Mouse (Mus musculus): ENCODE measurements around the gene Fam168a. TPM values are rescaled to one million over a fixed set of nuclear protein-coding genes. Genes with fewer than 3 reads are reported as not detected.

Fam168a gene
- polyA plus RNA-seq, 1 experiment from 2014 or later, result 29.3 TPM

- Histone ChIP-seq H3K9me3 (replicated peaks) (no peaks in the 10 kb centered on the region), H3K4me3 (no peak overlapping the region), H3K36me3 (no peaks in the 10 kb centered on the region), H3K4me1 (no peaks in the 10 kb centered on the region), H3K27me3 (ENCODE audit: low read depth, poor library complexity, severe bottlenecking) (no peaks in the 10 kb centered on the region), H3K27ac (replicated peaks) (no peak overlapping the region)
- WGBS, result 58% methylated on average over 5 of the region's 5 CpGs
- no peak for DNase-seq (ENCODE audit: low spot score)
These were observed 25.3 kb upstream of the Fam168a start for GRCm38 (mm10) chr7:100681132-100681531.

DNA sequence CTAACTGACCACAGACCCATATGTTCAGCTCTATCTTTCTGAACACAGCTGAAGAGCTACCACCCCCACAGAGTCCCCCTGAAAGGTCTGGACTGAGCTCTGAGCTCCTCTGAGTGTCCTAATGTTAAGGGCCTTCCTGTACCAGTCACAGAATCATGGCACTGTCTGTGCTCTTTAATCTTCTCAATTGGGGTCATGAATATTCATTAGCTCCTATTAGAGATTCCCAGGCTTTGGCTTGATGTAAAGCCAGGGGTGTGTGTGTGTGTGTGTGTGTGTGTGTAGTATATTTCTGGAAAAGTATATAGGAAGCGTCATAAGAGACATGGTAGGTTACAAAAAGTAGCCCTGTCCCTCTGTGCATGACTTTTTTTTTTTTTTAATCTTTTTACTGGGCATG lies 23.2 kb upstream of the Fam168a start:
- Histone ChIP-seq H3K9me3 (replicated peaks) (no peaks in the 10 kb centered on the region), H3K4me1 (no peaks in the 10 kb centered on the region), H3K27me3 (ENCODE audit: low read depth, poor library complexity, severe bottlenecking) (no peaks in the 10 kb centered on the region), H3K4me3 (no peak overlapping the region), H3K36me3 (no peaks in the 10 kb centered on the region), H3K27ac (replicated peaks) (no peak overlapping the region)
- 94% methylated on average over 1 of the region's 1 CpGs for WGBS
- no peak for DNase-seq (ENCODE audit: low spot score)

DNA sequence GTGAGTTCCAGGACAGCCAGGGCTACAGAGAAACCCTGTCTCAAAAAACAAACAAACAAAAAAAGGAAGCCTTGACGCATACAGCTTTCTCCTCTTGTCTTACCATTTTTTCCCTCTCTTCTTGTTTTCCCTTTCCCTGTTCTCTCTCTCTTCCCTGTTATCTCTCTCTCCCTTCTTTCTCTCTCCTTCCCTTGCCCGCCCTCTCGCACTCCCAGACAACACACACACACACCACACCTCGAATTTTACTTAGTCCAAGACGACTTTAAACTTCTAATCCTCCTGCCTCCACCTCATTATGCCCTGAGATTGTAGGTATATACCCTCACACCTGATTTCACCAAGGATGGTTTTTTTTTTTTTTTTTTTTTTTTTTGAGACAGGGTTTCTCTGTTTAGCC lies 22.4 kb upstream of the Fam168a start:
- Histone ChIP-seq H3K27ac (replicated peaks) (no peak overlapping the region), H3K9me3 (replicated peaks) (no peaks in the 10 kb centered on the region), H3K27me3 (ENCODE audit: low read depth, poor library complexity, severe bottlenecking) (no peaks in the 10 kb centered on the region), H3K4me3 (no peak overlapping the region), H3K36me3 (no peaks in the 10 kb centered on the region), H3K4me1 (no peaks in the 10 kb centered on the region)
- no peak for DNase-seq (ENCODE audit: low spot score)
- 78% methylated on average over 5 of the region's 5 CpGs for WGBS

GRCm38 (mm10) chr7:100684538-100684937 lies 21.9 kb upstream of the Fam168a start:
- no peak overlapping the region for H3K4me3 ChIP-seq
- no peaks in the 10 kb centered on the region for H3K27me3 ChIP-seq (ENCODE audit: low read depth, poor library complexity, severe bottlenecking)
- 65% methylated on average over 7 of the region's 7 CpGs for WGBS
- H3K9me3 ChIP-seq (replicated peaks), result no peaks in the 10 kb centered on the region
- no peaks in the 10 kb centered on the region for H3K36me3 ChIP-seq
- DNase-seq (ENCODE audit: low spot score), result peak; percentile 42
- H3K27ac ChIP-seq (replicated peaks), result no peak overlapping the region
- no peaks in the 10 kb centered on the region for H3K4me1 ChIP-seq

- Histone ChIP-seq H3K4me3 (no peak overlapping the region), H3K27me3 (ENCODE audit: low read depth, poor library complexity, severe bottlenecking) (no peaks in the 10 kb centered on the region), H3K9me3 (replicated peaks) (no peaks in the 10 kb centered on the region), H3K27ac (replicated peaks) (no peak overlapping the region), H3K4me1 (no peaks in the 10 kb centered on the region), H3K36me3 (no peaks in the 10 kb centered on the region)
- DNase-seq (ENCODE audit: low spot score), result peak; percentile 76
- 43% methylated on average over 13 of the region's 13 CpGs for WGBS
These were observed 21.1 kb upstream of the Fam168a start for GRCm38 (mm10) chr7:100685061-100686030.

DNA sequence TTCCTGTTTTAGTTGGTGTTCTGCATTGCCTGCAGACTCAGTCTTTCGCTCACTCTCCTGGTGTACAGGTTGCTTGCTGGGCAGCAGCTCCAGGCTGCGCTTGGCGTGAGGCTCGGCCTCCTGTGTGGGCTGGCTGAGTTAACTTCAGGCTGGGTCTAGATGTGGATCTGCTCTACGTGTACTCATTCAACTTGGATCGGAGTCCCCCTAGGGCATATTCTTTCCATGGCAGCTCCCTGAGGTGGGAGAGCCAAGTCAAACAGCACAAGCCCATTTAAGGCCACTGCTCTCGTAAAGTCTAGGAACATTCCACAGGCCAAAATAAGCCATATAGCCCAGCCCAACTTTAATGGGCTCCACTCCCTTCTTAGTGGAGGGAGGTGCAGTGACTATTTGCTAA lies 18.0 kb upstream of the Fam168a start:
- Histone ChIP-seq H3K27ac (replicated peaks) (no peak overlapping the region), H3K4me1 (no peaks in the 10 kb centered on the region), H3K4me3 (no peak overlapping the region), H3K9me3 (replicated peaks) (no peaks in the 10 kb centered on the region), H3K27me3 (ENCODE audit: low read depth, poor library complexity, severe bottlenecking) (no peaks in the 10 kb centered on the region), H3K36me3 (no peaks in the 10 kb centered on the region)
- 91% methylated on average over 7 of the region's 7 CpGs for WGBS
- no peak for DNase-seq (ENCODE audit: low spot score)

DNA sequence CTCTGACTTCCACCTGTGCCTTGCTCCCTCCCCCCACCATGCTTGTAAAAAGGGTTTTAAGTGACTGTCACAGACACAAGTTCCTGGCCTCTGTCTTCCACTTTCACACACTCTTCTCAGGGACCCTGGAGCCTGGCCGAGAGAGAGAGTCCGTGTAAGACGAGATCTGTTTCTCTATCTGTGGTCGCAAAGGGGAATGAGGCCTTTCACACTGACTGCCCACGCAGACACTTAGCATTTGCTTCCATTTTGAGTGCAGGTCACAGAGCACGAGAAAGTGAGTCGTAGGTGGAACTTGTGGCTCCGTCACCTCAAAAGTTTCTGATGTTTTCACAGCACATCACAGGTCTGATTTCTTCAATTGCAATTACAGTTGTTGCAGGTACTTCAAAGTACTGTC lies 13.2 kb upstream of the Fam168a start:
- H3K4me1 ChIP-seq, result no peaks in the 10 kb centered on the region
- H3K9me3 ChIP-seq (replicated peaks), result no peaks in the 10 kb centered on the region
- H3K27ac ChIP-seq (replicated peaks), result no peak overlapping the region
- H3K27me3 ChIP-seq (ENCODE audit: low read depth, poor library complexity, severe bottlenecking), result no peaks in the 10 kb centered on the region
- no peak for DNase-seq (ENCODE audit: low spot score)
- WGBS, result 77% methylated on average over 8 of the region's 8 CpGs
- no peaks in the 10 kb centered on the region for H3K36me3 ChIP-seq
- H3K4me3 ChIP-seq, result no peak overlapping the region

DNA sequence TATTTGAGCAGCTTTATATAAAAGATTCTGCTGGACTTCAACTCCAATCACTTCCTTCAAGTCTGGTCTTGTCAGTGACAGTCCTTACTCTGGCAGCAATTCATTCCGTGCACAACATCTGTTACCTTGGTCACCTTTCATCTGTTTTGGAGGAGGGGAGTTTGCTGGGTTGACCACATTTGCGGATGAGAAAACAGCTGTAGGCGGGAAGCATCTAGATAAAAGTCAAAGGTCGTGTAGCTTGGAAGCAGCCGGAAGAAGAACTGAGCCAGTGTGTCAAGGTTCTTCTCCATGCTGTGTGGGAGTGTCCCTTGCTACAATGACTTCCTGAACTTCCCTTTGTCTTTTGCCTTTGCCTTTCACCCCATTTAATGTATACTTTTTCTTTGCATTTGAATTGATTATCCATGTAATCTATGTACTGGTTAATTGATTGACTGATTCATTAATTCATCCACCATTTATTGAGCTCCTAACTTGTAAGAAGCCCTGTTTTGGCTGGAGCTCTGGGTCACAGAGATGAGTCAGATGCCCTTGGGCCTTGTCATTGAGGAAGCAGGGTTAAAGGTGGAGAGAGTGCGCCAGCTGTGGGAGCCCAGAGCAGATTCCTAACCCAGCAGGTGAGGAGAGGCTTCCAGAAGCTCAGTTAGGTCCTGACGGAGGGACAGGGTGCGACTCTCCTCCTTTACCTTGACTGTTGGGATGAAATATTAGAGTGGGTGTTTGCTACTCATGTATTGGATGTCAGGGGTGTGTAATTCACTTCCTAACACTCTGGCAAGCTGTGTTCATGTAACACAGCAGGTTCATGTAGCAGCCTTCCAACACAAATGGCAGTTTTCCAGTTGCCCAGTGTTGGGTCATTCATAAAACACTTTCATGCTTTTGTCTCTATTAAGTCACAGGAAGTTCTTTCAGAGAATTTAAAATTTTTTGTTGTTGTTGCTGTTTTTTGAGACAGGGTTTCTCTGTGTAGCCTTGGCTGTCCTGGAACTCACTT lies 6.4 kb upstream of the Fam168a start:
- no peak for DNase-seq (ENCODE audit: low spot score)
- Histone ChIP-seq H3K4me1 (peaks cover 14% of the 10 kb centered on the region; the same call in 1 of the 2 replicates), H3K27me3 (ENCODE audit: low read depth, poor library complexity, severe bottlenecking) (no peaks in the 10 kb centered on the region), H3K36me3 (no peaks in the 10 kb centered on the region), H3K4me3 (no peak overlapping the region), H3K27ac (replicated peaks) (no peak overlapping the region), H3K9me3 (replicated peaks) (no peaks in the 10 kb centered on the region)
- 59% methylated on average over 8 of the region's 8 CpGs for WGBS

DNA sequence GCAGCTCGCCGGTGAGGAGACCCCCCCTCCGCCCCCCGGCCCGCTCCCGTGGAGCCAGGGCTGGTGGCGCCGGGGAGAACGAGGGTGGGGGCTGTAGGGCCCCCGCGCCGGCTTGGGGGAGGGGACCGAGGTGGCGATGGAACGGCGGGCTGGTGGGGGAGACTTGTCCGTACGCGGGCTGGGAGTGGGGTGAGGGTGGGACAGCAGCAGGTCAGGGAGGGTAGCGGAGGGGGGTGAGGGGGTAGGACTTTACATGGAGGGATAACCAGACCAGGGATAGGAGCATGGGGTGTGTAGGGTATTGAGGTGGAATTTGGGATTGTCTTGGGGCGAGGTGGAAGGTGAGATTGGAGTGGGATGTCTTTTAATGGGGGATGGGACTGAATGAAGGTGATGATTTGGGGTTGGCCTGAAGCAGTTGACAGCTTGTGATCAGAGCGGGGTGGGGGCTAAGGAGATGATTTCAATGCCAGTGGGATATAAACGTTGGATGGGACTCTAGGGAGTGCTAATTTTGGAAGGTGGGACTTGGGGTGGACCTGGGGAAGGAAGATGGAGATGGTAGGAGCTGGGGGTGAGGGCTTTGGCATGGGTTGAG lies 547 bp downstream of the Fam168a start:
- DNase-seq (ENCODE audit: low spot score), result no peak
- peaks cover 30% of the 10 kb centered on the region for H3K4me1 ChIP-seq
- under 1% methylated on average over 23 of the region's 23 CpGs for WGBS

DNA sequence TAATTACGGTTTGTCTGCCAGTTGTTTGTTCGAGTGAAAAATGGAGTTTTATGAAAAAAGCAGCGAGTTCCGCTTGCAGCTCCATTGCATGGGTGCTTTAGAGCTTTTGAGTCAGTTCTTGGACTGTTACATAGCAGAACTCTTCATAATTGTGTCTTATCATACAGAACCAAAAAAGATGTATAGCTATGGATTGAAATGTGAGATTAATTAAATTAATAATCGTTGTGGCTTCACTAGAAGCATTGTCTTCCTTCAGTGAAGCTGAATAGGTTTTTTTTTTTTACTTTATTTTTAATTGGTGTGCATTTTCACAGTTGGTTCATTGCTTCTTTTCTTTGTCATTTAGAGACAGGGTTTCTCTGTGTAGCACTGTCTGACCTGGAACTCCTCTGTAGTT lies 12.3 kb downstream of the Fam168a start:
- DNase-seq (ENCODE audit: low spot score), result no peak
- Histone ChIP-seq H3K27ac (replicated peaks) (no peak overlapping the region), H3K9me3 (replicated peaks) (no peaks in the 10 kb centered on the region), H3K4me3 (no peak overlapping the region), H3K4me1 (peaks cover 24% of the 10 kb centered on the region), H3K27me3 (ENCODE audit: low read depth, poor library complexity, severe bottlenecking) (no peaks in the 10 kb centered on the region), H3K36me3 (0 out of 2 replicates have a peak, but pooled peaks cover 6% of the 10 kb centered on the region)
- 96% methylated on average over 5 of the region's 5 CpGs for WGBS

More for the DNA sequence above, 547 bp downstream of the Fam168a start:
- no peaks in the 10 kb centered on the region for H3K9me3 ChIP-seq (replicated peaks)
- H3K36me3 ChIP-seq, result no peaks in the 10 kb centered on the region
- peak overlapping the region; percentile 99 for H3K27ac ChIP-seq (replicated peaks)
- no peaks in the 10 kb centered on the region for H3K27me3 ChIP-seq (ENCODE audit: low read depth, poor library complexity, severe bottlenecking)
- peak overlapping the region; percentile 93 for H3K4me3 ChIP-seq

DNA sequence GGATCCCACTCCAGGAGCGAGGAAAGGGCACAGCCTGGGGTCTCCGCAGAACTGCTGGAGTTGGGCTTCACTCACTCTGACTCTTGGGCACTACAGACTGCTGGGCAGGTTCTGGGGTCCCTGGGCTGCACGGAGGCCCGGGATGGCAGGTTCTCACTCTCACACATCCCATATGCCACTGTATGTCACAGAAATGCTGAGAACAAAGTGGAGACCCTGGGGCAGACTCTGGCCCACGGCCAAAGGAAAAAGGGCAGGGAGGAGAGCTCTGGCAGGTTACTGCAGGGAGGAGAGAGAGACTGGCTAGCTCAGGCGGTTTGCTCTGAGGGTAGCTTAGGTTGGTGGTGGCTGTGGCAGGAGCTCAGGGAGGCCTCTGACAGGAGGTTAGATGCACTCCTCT lies 15.8 kb downstream of the Fam168a start:
- WGBS, result 63% methylated on average over 6 of the region's 6 CpGs
- no peak overlapping the region for H3K4me3 ChIP-seq
- no peaks in the 10 kb centered on the region for H3K9me3 ChIP-seq (replicated peaks)
- no peak for DNase-seq (ENCODE audit: low spot score)
- H3K27me3 ChIP-seq (ENCODE audit: low read depth, poor library complexity, severe bottlenecking), result no peaks in the 10 kb centered on the region
- H3K27ac ChIP-seq (replicated peaks), result peak overlapping the region; percentile 29
- H3K36me3 ChIP-seq, result no peaks in the 10 kb centered on the region
- H3K4me1 ChIP-seq, result peaks cover 33% of the 10 kb centered on the region

Data from midbrain, embryonic 10.5 days (tissue).